Mouse (Mus musculus): ENCODE data around the gene Cabin1.

DNA sequence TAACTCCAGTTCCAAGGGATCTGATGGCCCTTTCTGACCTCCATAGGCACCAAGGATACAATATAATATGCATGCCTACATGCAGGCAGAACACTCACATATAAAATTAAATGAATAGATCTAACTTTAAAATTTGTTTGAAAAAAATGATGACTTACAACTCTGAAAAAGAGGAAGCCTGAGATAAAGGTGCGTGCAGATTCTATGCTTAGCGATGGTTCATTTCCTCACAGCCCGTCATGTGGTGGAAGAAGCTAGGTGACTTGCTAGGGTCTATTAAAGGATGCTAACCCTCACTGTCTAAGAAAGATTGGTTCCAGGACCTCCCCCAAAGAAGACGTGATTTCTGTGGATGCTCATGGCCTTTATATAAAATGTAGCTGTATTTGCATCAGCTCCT is 148.1 kb downstream of the Cabin1 start:
- TF ChIP-seq CTCF (IDR thresholded peaks at IDR 0.05; ENCODE audit: low read depth, low read length), result no peak
- TF ChIP-seq POLR2A (IDR thresholded peaks at IDR 0.05; ENCODE audit: borderline replicate concordance, low read depth, low read length), result no peak
